Mouse (Mus musculus): ENCODE measurements around the gene Aven. TPM values are rescaled to one million over a fixed set of nuclear protein-coding genes. Genes with fewer than 3 reads are reported as not detected.
A peak's percentile ranks its signal among the peaks of the same experiment; 100 is the strongest.

Aven gene
- polyA plus RNA-seq, 1 experiment from 2014 or later = 3.7 TPM

DNA sequence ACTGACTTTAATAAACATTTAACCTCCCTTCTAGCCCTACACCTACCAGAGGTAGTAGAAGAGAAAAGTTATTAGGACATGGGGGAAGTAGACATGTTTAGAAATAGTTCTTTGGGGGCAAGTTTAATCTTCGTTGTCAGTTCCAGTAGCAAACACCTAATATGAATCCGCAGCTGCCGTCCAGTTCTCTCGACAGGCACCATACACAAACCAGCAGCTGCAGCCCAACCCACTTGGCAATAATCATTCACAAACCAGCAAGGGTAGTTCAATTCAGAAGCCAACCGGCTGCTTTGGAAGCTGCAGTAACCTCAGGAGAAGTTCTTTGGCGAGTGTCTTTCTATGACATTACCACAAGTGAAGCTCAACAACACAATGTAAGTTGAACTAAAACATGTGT is 11.2 kb downstream of the Aven start:
- H3K9me3 ChIP-seq (replicated peaks; ENCODE audit: control insufficient read depth, low read length) = no peaks in the 10 kb centered on the region
- no peak overlapping the region for H3K9ac ChIP-seq (ENCODE audit: low read depth, low read length)
- no peak overlapping the region for H3K27ac ChIP-seq (ENCODE audit: low read length)
- ATAC-seq (ENCODE audit: low read depth) = no peak
- H3K27me3 ChIP-seq (ENCODE audit: control insufficient read depth, insufficient read depth, low read depth, low read length) = no peaks in the 10 kb centered on the region
- no peak overlapping the region for H3K4me3 ChIP-seq (ENCODE audit: low read depth, low read length)
- H3K4me1 ChIP-seq (ENCODE audit: control insufficient read depth, low read depth, low read length) = peaks cover 10% of the 10 kb centered on the region
- no peak overlapping the region for H3K4me2 ChIP-seq (ENCODE audit: low read depth, low read length)
- WGBS (ENCODE audit: insufficient replicate concordance) = 73% methylated on average over 6 of the region's 6 CpGs
- no peaks in the 10 kb centered on the region for H3K36me3 ChIP-seq (ENCODE audit: control insufficient read depth, insufficient read depth)

DNA sequence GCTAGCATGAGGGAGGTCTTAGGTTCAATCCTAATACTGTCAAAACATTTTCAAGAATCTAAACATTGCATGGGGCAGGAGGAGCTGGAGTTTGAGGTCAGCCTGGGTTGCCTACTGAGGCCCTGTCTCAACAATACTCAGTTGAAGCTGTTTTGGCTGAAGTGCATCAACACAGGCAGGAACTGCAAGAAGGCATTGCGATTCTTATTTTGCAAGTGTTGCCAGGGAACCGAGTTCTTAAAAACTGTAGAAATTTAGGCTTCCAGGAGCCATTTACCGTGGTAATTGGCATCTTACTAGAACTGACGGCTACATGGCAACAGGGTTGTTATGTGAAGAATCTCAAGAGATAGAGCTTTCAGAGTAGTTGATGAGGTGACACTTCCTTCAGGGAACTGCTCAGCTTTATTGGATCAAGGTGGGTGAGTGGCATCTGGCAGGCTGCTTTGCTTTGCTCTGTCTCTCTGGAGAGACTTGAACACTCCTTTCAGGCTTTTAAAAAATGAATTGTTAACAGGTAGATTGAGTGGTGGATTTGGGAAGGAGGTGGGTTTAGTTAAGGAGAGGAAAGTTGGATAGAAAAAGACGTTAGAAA is 14.2 kb downstream of the Aven start:
- Histone ChIP-seq H3K36me3 (ENCODE audit: control insufficient read depth, insufficient read depth) (no peaks in the 10 kb centered on the region), H3K9ac (ENCODE audit: low read depth, low read length) (no peak overlapping the region), H3K9me3 (replicated peaks; ENCODE audit: control insufficient read depth, low read length) (no peaks in the 10 kb centered on the region), H3K4me1 (ENCODE audit: control insufficient read depth, low read depth, low read length) (peaks cover 18% of the 10 kb centered on the region), H3K4me3 (ENCODE audit: low read depth, low read length) (no peak overlapping the region), H3K27ac (ENCODE audit: low read length) (no peak overlapping the region), H3K4me2 (ENCODE audit: low read depth, low read length) (no peak overlapping the region), H3K27me3 (ENCODE audit: control insufficient read depth, insufficient read depth, low read depth, low read length) (no peaks in the 10 kb centered on the region)
- ATAC-seq (ENCODE audit: low read depth) = no peak
- 68% methylated on average over 5 of the region's 5 CpGs for WGBS (ENCODE audit: insufficient replicate concordance)

DNA sequence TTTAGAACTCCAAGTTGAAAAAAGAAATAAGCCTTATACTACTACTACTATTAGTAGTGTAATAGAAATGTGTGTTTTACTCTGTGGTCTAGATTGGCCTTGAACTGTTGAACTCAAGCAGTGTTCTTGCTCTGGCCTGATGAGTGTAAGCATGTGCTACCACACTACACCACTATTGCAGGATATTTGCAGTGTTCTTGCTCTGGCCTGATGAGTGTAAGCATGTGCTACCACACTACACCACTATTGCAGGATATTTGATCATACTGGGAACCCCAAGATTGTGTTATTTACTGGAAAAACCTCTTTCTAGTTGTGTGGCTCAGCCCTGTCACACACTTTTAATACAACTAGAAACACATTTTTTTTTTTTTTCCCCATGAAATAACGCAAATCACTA is 14.7 kb downstream of the Aven start:
- ATAC-seq (ENCODE audit: low read depth) = no peak
- no peaks in the 10 kb centered on the region for H3K27me3 ChIP-seq (ENCODE audit: control insufficient read depth, insufficient read depth, low read depth, low read length)
- no peak overlapping the region for H3K9ac ChIP-seq (ENCODE audit: low read depth, low read length)
- H3K27ac ChIP-seq (ENCODE audit: low read length) = no peak overlapping the region
- no peak overlapping the region for H3K4me3 ChIP-seq (ENCODE audit: low read depth, low read length)
- H3K9me3 ChIP-seq (replicated peaks; ENCODE audit: control insufficient read depth, low read length) = no peaks in the 10 kb centered on the region
- WGBS (ENCODE audit: insufficient replicate concordance) = 71% methylated on average over 1 of the region's 1 CpGs
- H3K4me2 ChIP-seq (ENCODE audit: low read depth, low read length) = no peak overlapping the region
- H3K4me1 ChIP-seq (ENCODE audit: control insufficient read depth, low read depth, low read length) = peaks cover 18% of the 10 kb centered on the region
- H3K36me3 ChIP-seq (ENCODE audit: control insufficient read depth, insufficient read depth) = no peaks in the 10 kb centered on the region

DNA sequence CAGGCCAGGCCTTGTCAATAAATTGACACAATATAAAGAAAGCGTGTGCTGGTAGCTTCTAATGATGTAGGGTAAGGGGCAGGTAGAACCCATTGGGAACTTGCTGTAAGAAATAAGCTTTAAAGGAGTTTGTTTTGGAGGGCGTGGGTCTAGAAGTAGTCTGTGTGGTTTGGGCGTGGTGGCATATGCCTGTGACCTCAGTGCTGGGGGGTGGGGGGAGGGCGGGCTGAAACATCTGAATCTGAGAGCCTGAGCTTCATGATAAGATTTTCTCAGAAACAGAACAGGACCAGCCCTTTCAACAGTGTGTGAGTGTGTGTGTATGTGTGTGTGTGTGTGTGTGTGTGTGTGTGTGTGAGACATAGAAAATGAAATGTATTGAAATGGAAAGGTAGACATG is 17.4 kb downstream of the Aven start:
- Histone ChIP-seq H3K27ac (ENCODE audit: low read length) (no peak overlapping the region), H3K4me2 (ENCODE audit: low read depth, low read length) (peak overlapping the region; percentile 52), H3K4me3 (ENCODE audit: low read depth, low read length) (no peak overlapping the region), H3K9ac (ENCODE audit: low read depth, low read length) (no peak overlapping the region), H3K36me3 (ENCODE audit: control insufficient read depth, insufficient read depth) (no peaks in the 10 kb centered on the region), H3K9me3 (replicated peaks; ENCODE audit: control insufficient read depth, low read length) (no peaks in the 10 kb centered on the region), H3K4me1 (ENCODE audit: control insufficient read depth, low read depth, low read length) (peaks cover 18% of the 10 kb centered on the region), H3K27me3 (ENCODE audit: control insufficient read depth, insufficient read depth, low read depth, low read length) (no peaks in the 10 kb centered on the region)
- ATAC-seq (ENCODE audit: low read depth) = peak; percentile 98
- 27% methylated on average over 4 of the region's 4 CpGs for WGBS (ENCODE audit: insufficient replicate concordance)

DNA sequence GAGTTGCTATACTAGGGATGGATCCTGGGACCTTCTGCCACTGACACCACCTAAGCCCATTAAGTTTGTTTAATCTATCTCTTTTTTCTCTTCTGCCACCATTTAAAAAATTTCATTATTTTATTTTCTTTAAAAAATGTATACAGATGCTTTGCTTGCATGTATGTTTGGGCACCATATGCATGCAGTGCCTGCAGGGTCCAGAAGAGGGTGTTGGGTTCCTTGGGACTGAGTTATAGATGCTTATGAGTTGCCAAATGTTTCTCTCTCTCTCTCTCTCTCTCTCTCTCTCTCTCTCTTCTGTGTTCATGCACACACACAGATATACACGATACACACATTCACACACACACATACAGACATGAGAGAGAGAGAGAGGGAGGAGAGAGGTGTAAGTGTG is 20.3 kb downstream of the Aven start:
- no peak overlapping the region for H3K4me3 ChIP-seq (ENCODE audit: low read depth, low read length)
- no peak for ATAC-seq (ENCODE audit: low read depth)
- WGBS (ENCODE audit: insufficient replicate concordance) = 53% methylated on average over 1 of the region's 1 CpGs
- H3K27ac ChIP-seq (ENCODE audit: low read length) = no peak overlapping the region
- peaks cover 15% of the 10 kb centered on the region for H3K4me1 ChIP-seq (ENCODE audit: control insufficient read depth, low read depth, low read length)
- H3K9me3 ChIP-seq (replicated peaks; ENCODE audit: control insufficient read depth, low read length) = no peaks in the 10 kb centered on the region
- no peak overlapping the region for H3K4me2 ChIP-seq (ENCODE audit: low read depth, low read length)
- no peaks in the 10 kb centered on the region for H3K27me3 ChIP-seq (ENCODE audit: control insufficient read depth, insufficient read depth, low read depth, low read length)
- no peaks in the 10 kb centered on the region for H3K36me3 ChIP-seq (ENCODE audit: control insufficient read depth, insufficient read depth)
- no peak overlapping the region for H3K9ac ChIP-seq (ENCODE audit: low read depth, low read length)

DNA sequence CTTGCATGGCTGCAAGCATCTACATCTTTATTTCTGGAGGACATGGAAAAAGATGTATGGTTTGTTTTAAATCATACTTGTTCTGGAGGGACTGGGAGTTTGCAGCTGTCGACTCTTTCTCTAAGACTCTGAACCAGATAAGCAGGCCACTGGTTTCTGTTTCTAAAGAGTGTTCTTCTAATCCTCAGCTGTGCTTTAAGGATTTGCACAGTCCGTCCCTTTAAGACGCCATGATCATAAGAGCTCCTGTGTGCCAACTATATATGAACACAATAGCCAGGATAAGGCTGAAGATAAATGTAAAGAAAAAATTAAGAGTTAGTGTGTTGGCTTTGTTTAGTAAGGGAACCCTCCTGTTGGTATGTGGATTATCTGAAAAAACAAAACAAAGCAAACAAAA is 24.0 kb downstream of the Aven start:
- 59% methylated on average over 3 of the region's 3 CpGs for WGBS (ENCODE audit: insufficient replicate concordance)
- no peak for ATAC-seq (ENCODE audit: low read depth)
- Histone ChIP-seq H3K4me1 (ENCODE audit: control insufficient read depth, low read depth, low read length) (no peaks in the 10 kb centered on the region), H3K9ac (ENCODE audit: low read depth, low read length) (no peak overlapping the region), H3K36me3 (ENCODE audit: control insufficient read depth, insufficient read depth) (no peaks in the 10 kb centered on the region), H3K4me2 (ENCODE audit: low read depth, low read length) (no peak overlapping the region), H3K4me3 (ENCODE audit: low read depth, low read length) (no peak overlapping the region), H3K27me3 (ENCODE audit: control insufficient read depth, insufficient read depth, low read depth, low read length) (no peaks in the 10 kb centered on the region), H3K9me3 (replicated peaks; ENCODE audit: control insufficient read depth, low read length) (no peaks in the 10 kb centered on the region), H3K27ac (ENCODE audit: low read length) (no peak overlapping the region)

DNA sequence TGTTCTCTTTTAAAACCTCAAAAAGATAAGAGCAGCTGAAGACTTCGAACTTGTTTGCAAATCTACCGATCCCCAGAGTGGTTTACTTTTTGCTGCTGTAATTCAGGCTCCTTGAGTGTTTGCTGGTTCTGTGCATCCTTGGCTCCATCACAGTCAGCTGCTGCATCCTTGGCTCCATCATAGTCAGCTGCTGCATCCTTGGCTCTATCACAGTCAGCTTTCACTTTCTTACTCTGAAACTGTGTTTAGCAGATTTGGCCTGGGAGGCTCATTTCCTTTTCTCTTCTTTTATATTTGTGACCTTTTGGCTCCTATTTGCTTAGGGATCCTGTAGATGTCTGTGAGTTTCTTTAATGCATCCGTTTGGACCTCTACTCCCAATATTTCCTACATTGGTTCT is 24.5 kb downstream of the Aven start:
- no peaks in the 10 kb centered on the region for H3K9me3 ChIP-seq (replicated peaks; ENCODE audit: control insufficient read depth, low read length)
- ATAC-seq (ENCODE audit: low read depth) = no peak
- no peak overlapping the region for H3K9ac ChIP-seq (ENCODE audit: low read depth, low read length)
- no peaks in the 10 kb centered on the region for H3K36me3 ChIP-seq (ENCODE audit: control insufficient read depth, insufficient read depth)
- no peaks in the 10 kb centered on the region for H3K4me1 ChIP-seq (ENCODE audit: control insufficient read depth, low read depth, low read length)
- no peaks in the 10 kb centered on the region for H3K27me3 ChIP-seq (ENCODE audit: control insufficient read depth, insufficient read depth, low read depth, low read length)
- WGBS (ENCODE audit: insufficient replicate concordance) = 59% methylated on average over 3 of the region's 3 CpGs
- H3K27ac ChIP-seq (ENCODE audit: low read length) = no peak overlapping the region
- no peak overlapping the region for H3K4me3 ChIP-seq (ENCODE audit: low read depth, low read length)
- no peak overlapping the region for H3K4me2 ChIP-seq (ENCODE audit: low read depth, low read length)

DNA sequence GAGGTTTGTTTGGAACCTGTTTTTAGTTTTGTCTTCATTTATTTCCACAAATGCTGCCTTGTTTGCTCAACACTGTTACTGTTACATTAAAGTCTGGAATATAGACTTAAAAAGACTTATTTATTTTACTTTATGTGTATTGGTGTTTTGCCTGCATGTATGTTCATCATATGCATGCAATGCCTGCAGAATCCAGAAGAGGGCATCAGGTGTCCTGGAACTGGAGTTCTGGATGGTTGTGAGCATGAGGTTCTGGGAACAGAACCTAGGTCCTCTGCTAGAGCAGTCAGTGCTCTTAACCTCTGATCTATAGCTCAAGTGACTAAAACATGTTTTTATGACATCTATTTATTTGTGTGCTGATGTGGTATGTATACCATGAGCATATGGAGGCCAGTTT is 25.8 kb downstream of the Aven start:
- Histone ChIP-seq H3K27me3 (ENCODE audit: control insufficient read depth, insufficient read depth, low read depth, low read length) (no peaks in the 10 kb centered on the region), H3K4me3 (ENCODE audit: low read depth, low read length) (no peak overlapping the region), H3K4me1 (ENCODE audit: control insufficient read depth, low read depth, low read length) (no peaks in the 10 kb centered on the region), H3K36me3 (ENCODE audit: control insufficient read depth, insufficient read depth) (no peaks in the 10 kb centered on the region), H3K27ac (ENCODE audit: low read length) (no peak overlapping the region), H3K9ac (ENCODE audit: low read depth, low read length) (no peak overlapping the region), H3K9me3 (replicated peaks; ENCODE audit: control insufficient read depth, low read length) (no peaks in the 10 kb centered on the region), H3K4me2 (ENCODE audit: low read depth, low read length) (no peak overlapping the region)
- no peak for ATAC-seq (ENCODE audit: low read depth)

DNA sequence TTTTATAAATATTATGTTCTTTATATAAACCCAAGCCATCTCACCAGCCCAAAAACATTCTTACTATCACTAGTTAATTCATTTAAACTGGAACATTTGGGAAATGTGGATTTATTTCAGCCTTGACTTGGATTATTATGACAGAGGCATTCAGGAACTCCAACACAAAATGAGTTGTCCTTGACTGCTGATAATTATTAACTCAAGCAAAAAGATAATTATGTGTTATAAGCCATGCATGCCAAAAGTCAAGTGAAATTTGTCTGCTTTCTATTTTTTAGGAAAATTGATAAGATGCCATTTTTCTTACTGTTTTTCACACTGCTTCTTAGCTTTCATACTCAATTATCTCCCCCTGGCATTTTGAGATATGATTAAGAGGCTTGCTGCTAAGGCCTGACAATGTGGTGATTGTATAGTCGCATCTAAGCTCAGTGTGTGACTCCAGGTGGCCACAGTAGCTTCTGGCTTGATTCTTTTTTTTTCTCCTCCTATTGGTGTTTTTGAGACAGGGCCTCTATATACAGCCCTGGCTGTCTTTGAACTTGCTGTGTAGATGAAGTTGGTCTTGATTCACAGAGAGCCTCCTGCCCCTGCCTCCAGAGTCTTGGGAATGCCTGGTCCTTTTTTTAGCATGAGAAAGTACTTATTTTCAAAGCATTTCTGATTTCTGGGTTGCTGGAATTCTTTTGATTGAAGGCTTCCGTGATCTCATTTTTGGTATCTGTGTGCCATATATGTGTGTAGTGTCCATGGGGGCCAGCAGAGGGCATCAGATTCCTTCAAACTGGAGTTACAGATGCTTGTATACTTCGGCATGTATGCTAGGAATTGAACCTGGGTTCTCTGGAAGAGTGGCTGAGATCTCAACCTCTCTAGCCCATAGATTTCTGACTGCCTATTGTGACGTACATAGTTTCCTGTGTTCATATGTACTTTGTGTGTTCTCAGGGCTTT is 28.0 kb downstream of the Aven start:
- WGBS (ENCODE audit: insufficient replicate concordance) = 70% methylated on average over 4 of the region's 4 CpGs

More for the DNA sequence above, 28.0 kb downstream of the Aven start:
- no peak overlapping the region for H3K27ac ChIP-seq (ENCODE audit: low read length)
- no peaks in the 10 kb centered on the region for H3K36me3 ChIP-seq (ENCODE audit: control insufficient read depth, insufficient read depth)
- no peaks in the 10 kb centered on the region for H3K9me3 ChIP-seq (replicated peaks; ENCODE audit: control insufficient read depth, low read length)
- H3K4me1 ChIP-seq (ENCODE audit: control insufficient read depth, low read depth, low read length) = no peaks in the 10 kb centered on the region
- H3K27me3 ChIP-seq (ENCODE audit: control insufficient read depth, insufficient read depth, low read depth, low read length) = no peaks in the 10 kb centered on the region
- no peak for ATAC-seq (ENCODE audit: low read depth)
- no peak overlapping the region for H3K4me2 ChIP-seq (ENCODE audit: low read depth, low read length)
- no peak overlapping the region for H3K9ac ChIP-seq (ENCODE audit: low read depth, low read length)
- no peak overlapping the region for H3K4me3 ChIP-seq (ENCODE audit: low read depth, low read length)

Data from liver, embryonic 16.5 days (tissue).